Mouse (Mus musculus): Measurements from ENCODE around the gene Rabl6.

Rabl6 gene

DNA sequence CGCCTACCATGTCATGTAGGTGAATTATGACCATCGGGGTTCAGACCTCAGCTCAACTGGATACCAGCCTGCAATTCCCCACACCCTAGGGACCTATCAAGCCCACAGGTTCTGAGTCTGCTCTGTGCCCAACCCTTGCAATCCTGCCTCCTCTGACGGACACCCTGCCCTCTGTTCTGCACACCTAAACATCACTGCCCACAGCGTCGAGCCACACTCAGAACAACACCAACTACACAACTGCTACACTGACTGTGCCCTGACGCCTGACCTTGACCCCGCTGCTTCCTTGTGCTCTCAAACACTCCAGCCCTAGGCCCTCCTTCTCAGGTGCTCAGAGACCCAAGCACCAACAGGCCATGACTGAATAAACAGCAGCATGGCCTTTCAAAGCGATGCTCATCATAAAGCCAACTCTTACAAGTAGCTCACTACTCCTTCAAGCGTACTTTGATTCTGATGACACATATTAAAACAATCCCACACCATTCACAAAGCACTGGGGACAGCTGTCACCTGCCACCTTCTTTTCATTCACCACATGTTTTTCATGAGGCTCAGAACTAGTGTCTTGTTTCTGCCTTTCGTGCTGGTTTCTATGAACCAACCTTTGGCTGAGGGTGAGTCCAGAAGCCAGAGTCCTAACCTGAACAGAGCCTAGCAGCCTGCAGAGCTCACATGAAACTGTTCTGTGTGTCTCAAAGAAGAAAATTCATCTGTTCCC, 66.5 kb downstream of the Rabl6 start:
- DNase-seq: no peak

DNA sequence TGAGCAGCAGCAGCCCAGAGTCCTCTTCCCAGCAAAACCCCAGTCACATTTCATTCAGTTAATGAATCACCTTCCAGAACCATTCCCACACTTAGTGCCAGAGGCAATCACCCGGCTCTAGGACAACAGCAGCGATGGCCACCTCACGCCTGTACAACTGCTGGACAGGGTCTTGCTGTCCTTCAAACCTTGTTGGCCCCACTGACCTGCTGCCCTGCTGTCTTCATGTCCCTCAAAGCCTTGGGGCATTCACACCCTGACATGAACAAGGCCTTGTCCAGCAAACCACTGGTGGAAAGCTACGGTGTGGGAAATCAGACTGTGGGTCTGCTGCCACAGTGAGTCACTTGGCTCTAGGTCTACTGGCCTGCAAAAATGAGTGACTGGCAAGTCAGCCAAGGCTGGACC, 67.8 kb downstream of the Rabl6 start:
- no peak for DNase-seq

DNA sequence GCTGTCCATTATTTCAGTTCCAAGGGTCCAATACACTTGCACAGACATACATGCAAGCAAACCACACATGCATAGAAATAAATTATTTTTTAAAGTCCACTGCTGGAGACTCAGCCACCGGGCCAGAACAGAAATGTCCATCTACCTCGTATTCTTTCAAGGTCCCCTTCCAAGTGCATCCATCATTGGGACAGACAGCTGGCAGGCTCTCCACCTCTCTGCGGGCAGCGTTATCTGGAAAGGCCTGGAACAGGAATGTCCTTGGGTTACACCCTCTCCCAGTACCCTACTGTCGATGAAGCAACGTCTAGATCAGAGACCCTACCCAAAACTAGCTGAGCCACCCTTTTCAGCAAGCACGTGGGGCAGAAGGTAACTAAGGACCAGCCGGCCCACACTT, 71.8 kb downstream of the Rabl6 start:
- DNase-seq: no peak

DNA sequence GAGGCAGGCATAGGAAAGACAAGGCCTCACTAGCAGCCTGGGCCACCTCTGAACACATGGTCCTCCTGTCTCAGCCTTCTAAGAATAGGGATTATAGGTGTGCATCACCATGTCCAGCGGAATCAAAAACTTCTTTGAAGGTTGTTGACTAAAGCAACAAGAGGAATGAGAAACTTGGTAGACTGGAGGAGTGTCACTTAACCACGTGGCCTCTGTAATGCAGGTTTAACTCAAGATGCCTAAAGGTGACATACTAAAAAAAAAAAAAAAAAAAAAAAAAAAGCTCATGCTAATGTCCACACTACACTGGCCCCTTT, 73.5 kb downstream of the Rabl6 start:
- no peak for DNase-seq

DNA sequence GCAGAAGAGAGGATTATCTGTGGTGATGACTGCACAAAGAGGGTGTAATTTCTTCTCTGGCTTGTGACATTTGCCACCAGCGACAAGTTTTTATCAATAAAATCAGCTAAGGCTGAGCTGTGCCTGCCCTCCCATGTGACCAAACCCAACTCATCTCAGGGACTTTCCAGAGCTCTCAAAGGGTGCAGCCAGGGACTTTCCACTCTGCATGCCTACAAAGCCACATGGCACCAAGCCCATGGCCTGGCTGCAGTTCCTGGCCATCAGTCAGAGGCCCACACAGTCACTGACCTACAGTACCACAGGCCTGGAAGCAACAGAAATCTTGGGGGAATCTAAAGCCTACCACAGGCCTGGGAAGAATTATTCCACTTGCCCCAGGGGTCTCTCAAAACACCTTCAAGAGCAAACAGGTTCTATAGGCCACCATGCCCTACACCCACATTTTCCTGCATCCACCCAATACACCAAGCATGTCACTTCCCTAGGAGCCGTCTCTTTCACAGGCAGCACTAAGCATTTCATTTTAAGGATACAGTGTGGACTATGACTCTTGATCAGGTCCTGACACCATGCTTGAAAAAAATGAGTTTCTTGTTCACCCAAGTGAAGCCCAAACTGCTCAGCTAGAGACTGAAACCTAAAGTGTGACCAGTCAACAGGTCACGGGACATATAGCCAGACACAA, 74.0 kb downstream of the Rabl6 start:
- DNase-seq: peak; percentile 21 to 52

- DNase-seq: no peak
Measured at GRCm38 (mm10) chr2:25533707-25534106, 74.6 kb downstream of the Rabl6 start.
